Mouse (Mus musculus) heart, adult 2 months (tissue): Measurements from ENCODE around the gene Iqcf5.

Experiments
- CTCF ChIP-seq: fragments of 200-600 bp; IDR thresholded peaks from 2 replicates; pipeline ENCODE4 v1.8.1; 2022; ENCODE audit warnings: antibody characterized with exemption, mild to moderate bottlenecking, moderate library complexity
- EP300 ChIP-seq: fragments of 200-500 bp; IDR thresholded peaks from 2 replicates; pipeline ENCODE4 v1.6.1; 2011; ENCODE audit warnings: low read depth, low read length, control low read depth; ENCODE audit not compliant: insufficient read depth

DNA sequence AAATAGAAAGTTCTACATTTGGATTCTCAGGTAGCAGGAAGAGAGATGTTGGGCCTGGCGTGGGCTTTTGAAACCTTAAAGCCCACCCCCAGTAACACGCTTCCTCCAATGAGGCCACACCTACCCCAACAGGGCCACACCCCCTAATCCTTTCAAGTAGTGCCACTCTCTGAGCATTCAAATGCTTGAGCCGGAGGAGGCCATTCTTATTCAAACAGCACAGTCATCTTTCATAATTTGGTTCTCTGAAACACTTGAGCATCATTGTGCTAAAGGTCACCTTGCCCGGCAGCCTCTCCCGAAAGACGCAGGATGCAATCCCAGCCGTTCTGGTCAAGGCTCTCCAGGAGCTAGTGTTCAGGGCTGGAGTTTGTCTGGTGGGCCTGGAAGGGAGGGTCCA lies 19.9 kb downstream of the Iqcf5 start:
- TF ChIP-seq CTCF, result no peak
- no peak for TF ChIP-seq EP300
